Mouse (Mus musculus) liver, embryonic 14.5 days (tissue): ENCODE results near the gene Grip1. TPM values are rescaled to one million over a fixed set of nuclear protein-coding genes. Genes with fewer than 3 reads are reported as not detected.

Experiments used
- ATAC-seq: fragments of 200-750 bp; cut with Nextera tagmentation; 2 replicates; pipeline ENCODE4 v1.8.0; 2017; ENCODE audit warnings: moderate number of reproducible peaks, mild to moderate bottlenecking, moderate library complexity; ENCODE audit not compliant: insufficient read depth
- DNase-seq, 3 experiments: peaks; one replicate each; pipeline ENCODE4 v3.0.0-alpha.2; 2012 to 2013; ENCODE audit warnings: low read depth in 3 of 3, low spot score in 3 of 3
- H3K27ac ChIP-seq: fragments of 300-500 bp; sonication (generic); 2 replicates; pipeline ENCODE4 v1.5.1; 2014; ENCODE audit warnings: moderate library complexity, mild to moderate bottlenecking, control low read depth, inconsistent platforms
- H3K27me3 ChIP-seq: fragments of 300-500 bp; sonication (generic); 2 replicates; pipeline ENCODE4 v1.6.1; 2014; ENCODE audit warnings: mild to moderate bottlenecking, low read length, moderate library complexity; ENCODE audit not compliant: control insufficient read depth, insufficient read depth
- H3K36me3 ChIP-seq: fragments of 300-500 bp; sonication (generic); replicated peaks from 2 replicates; pipeline ENCODE4 v1.6.1; 2014; ENCODE audit warnings: low read depth; ENCODE audit not compliant: control insufficient read depth, insufficient read depth
- H3K4me1 ChIP-seq, 2 experiments: fragments of 200-500 bp in 1 of 2; fragments of 300-500 bp in 1 of 2; sonication (generic) in 1 of 2; replicated peaks; 2 replicates each; pipeline ENCODE4 v1.6.1; 2012 to 2014; ENCODE audit warnings: antibody characterized with exemption in 1 of 2, inconsistent platforms in 1 of 2, low read length in 1 of 2; ENCODE audit not compliant: control insufficient read depth in 2 of 2, insufficient read depth in 2 of 2
- H3K4me2 ChIP-seq: fragments of 300-500 bp; sonication (generic); 2 replicates; pipeline ENCODE4 v1.6.1; 2014; ENCODE audit warnings: low read depth, mild to moderate bottlenecking, control low read depth, moderate library complexity
- H3K4me3 ChIP-seq, 2 experiments: fragments of 200-500 bp in 1 of 2; fragments of 300-500 bp in 1 of 2; sonication (generic) in 1 of 2; 2 replicates each; pipeline ENCODE4 v1.5.1; 2012 to 2014; ENCODE audit warnings: low read depth in 2 of 2, low read length in 2 of 2, mild to moderate bottlenecking in 2 of 2, control low read depth in 1 of 2, inconsistent platforms in 1 of 2, moderate library complexity in 1 of 2; ENCODE audit not compliant: insufficient read depth in 1 of 2
- H3K9ac ChIP-seq: fragments of 300-500 bp; sonication (generic); replicated peaks from 2 replicates; pipeline ENCODE4 v1.6.1; 2014; ENCODE audit warnings: mild to moderate bottlenecking, control low read depth, moderate library complexity
- H3K9me3 ChIP-seq: fragments of 300-500 bp; sonication (generic); 2 replicates; pipeline ENCODE4 v1.6.1; 2016; ENCODE audit warnings: low read length, mixed read lengths; ENCODE audit not compliant: control insufficient read depth
- CTCF ChIP-seq: IDR thresholded peaks from 2 replicates; pipeline ENCODE4 v1.5.1; 2016; ENCODE audit warnings: antibody characterized with exemption, low read depth, control low read depth
- EP300 ChIP-seq: IDR thresholded peaks from 2 replicates; pipeline ENCODE4 v1.6.1; 2016; ENCODE audit warnings: antibody characterized with exemption, low read depth
- WGBS: fragments of 180-500 bp; shearing (Covaris S2); extraction: QIAGEN DNeasy Blood & Tissue Kit; methylation state at CpG from one replicate; pipeline ENCODE4 v1.1.7; 2014; ENCODE audit not compliant: insufficient replicate concordance; 5-methylcytosine and 5-hydroxymethylcytosine counted together
- polyA plus RNA-seq, 2 experiments: library from polyadenylated mRNA; depleted of rRNA in 1 of 2; stranded (reverse) in 1 of 2; unstranded in 1 of 2; fragments of >200 nt; fragmentation: Nextera tagmentation in 1 of 2; extraction: Ambion mirVana in 1 of 2; gene quantifications; 2 replicates each; pipeline versions ENCODE4 v1.2.1 to v1.2.3; 2012 to 2014

The Grip1 gene
- polyA plus RNA-seq, 2 experiments: 0.37 to 0.56 TPM

DNA sequence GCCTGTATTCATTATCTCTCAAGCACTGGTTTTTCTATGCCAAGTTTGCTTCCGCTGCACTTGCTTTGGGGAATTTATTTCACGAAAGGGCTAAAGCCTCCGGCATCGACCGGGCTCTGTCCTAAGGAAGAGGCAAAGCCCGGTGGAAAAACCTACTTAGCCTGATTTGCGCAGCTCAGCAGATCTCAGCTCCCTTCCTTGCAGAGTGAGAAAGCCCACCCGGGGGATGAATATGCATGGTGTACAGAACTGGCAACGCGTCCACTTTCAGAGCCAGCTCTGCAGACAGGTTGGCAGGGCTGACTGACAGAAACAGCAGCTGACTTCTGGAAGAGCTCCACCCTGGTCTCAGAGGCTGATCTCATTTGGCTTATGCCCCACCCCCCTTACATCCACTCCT, 572.8 kb downstream of the Grip1 start:
- ATAC-seq (no peak), DNase-seq (no peak)
- Histone ChIP-seq H3K27ac (no peak overlapping the region), H3K9me3 (no peaks in the 10 kb centered on the region), H3K4me3 (no peak overlapping the region), H3K36me3 (no peaks in the 10 kb centered on the region), H3K4me1 (no peaks in the 10 kb centered on the region), H3K4me2 (no peak overlapping the region), H3K9ac (no peak overlapping the region), H3K27me3 (no peaks in the 10 kb centered on the region)
- no peak for TF ChIP-seq EP300
- TF ChIP-seq CTCF: no peak
- WGBS: 80% methylated on average over 10 of the region's 10 CpGs

DNA sequence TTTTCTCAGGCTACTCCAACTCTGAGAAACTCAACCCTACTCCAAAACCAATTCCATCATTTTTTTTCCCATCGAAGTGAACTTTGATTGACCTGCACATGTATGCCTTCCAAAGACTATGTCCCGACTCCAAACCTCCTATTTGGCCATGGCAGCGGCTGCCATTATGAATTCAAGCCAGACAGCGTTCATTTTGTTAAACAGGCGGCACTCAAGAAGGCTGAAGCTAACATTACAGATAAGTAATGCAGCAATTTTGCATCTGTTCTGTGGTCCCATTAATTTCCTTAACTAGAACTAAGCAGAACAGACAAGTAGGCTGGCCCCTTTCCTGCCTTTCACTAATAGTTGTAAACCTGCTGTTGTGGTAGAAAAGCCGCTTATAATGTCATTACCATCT, 577.3 kb downstream of the Grip1 start:
- Histone ChIP-seq H3K27ac (no peak overlapping the region), H3K36me3 (no peaks in the 10 kb centered on the region), H3K4me2 (no peak overlapping the region), H3K9ac (no peak overlapping the region), H3K27me3 (no peaks in the 10 kb centered on the region), H3K4me3 (no peak overlapping the region), H3K9me3 (no peaks in the 10 kb centered on the region), H3K4me1 (no peaks in the 10 kb centered on the region)
- DNase-seq (no peak), ATAC-seq (no peak)
- WGBS: 60% methylated on average over 6 of the region's 6 CpGs
- TF ChIP-seq EP300: no peak
- no peak for TF ChIP-seq CTCF

GRCm38 (mm10) chr10:120031316-120031715, 577.7 kb downstream of the Grip1 start:
- Histone ChIP-seq H3K36me3 (no peaks in the 10 kb centered on the region), H3K4me1 (no peaks in the 10 kb centered on the region), H3K27ac (no peak overlapping the region), H3K9me3 (no peaks in the 10 kb centered on the region), H3K4me3 (no peak overlapping the region), H3K9ac (no peak overlapping the region), H3K27me3 (no peaks in the 10 kb centered on the region), H3K4me2 (no peak overlapping the region)
- ATAC-seq (no peak), DNase-seq (no peak)
- 75% methylated on average over 8 of the region's 8 CpGs for WGBS
- TF ChIP-seq EP300 (no peak), CTCF (no peak)

- Histone ChIP-seq H3K27me3 (no peaks in the 10 kb centered on the region), H3K4me1 (no peaks in the 10 kb centered on the region), H3K4me2 (no peak overlapping the region), H3K9me3 (no peaks in the 10 kb centered on the region), H3K9ac (no peak overlapping the region), H3K4me3 (no peak overlapping the region), H3K27ac (no peak overlapping the region), H3K36me3 (no peaks in the 10 kb centered on the region)
- ATAC-seq (no peak), DNase-seq (no peak)
- 64% methylated on average over 9 of the region's 9 CpGs for WGBS
- TF ChIP-seq EP300 (no peak), CTCF (no peak)
These were observed 580.2 kb downstream of the Grip1 start for GRCm38 (mm10) chr10:120033866-120034265.

GRCm38 (mm10) chr10:120035211-120035733, 581.6 kb downstream of the Grip1 start:
- no peaks in the 10 kb centered on the region for H3K27me3 ChIP-seq
- H3K4me2 ChIP-seq: no peak overlapping the region
- no peaks in the 10 kb centered on the region for H3K4me1 ChIP-seq
- TF ChIP-seq EP300 (no peak), CTCF (no peak)
- DNase-seq (no peak), ATAC-seq (no peak)
- no peak overlapping the region for H3K9ac ChIP-seq
- H3K36me3 ChIP-seq: no peaks in the 10 kb centered on the region
- no peak overlapping the region for H3K27ac ChIP-seq
- H3K4me3 ChIP-seq: no peak overlapping the region
- WGBS: 57% methylated on average over 15 of the region's 15 CpGs
- no peaks in the 10 kb centered on the region for H3K9me3 ChIP-seq
